ENCODE assay signal across 21 mouse cellular contexts in the genomic region with DNA sequence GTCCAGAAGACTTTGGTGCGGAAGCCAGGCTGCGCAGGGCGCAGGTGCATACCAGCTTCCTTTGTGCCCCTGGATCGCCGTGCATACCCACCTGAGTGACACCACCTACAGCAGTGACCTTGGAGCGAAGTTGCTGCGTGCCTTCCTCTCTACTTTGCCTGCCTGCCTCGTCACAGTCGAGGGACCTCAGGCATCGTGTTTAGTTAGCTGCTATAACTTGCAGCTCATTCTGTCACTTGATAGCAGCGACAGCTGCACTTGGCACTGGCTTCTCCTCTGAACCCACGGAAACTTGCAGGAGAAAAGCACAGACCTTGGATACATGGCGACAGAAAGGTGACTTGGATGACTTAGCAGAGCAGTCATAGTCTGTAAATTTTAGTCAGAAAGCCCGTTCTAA.
DNase-seq lines count a peak whose midpoint lies in the region; ATAC-seq and TF ChIP-seq lines count a peak whose summit lies in the region.
"Had no signal": no experiment of that assay in that cellular context is flagged by ENCODE, and none has a peak within 500 bp of the region (broad histone marks: within the 10 kb centered on the region; RNA-seq: fewer than 3 reads in every experiment).

No protein-coding gene starts in this region.

- ATAC-seq in kidney, embryonic 14.5 days (ENCODE audit: low FRiP score, low TSS enrichment) = peak; percentile 87
- ATAC-seq in forebrain, embryonic 15.5 days (replicated peaks) = no peak
- ATAC-seq: forebrain, embryonic 14.5 days had no signal

- H3K4me1 ChIP-seq in kidney, embryonic 14.5 days (ENCODE audit: control insufficient read depth, insufficient read depth, low read length) = peaks cover 20% of the 10 kb centered on the region; the same call in 1 of the 2 replicates
- H3K4me1 ChIP-seq in limb, embryonic 10.5 days = no peaks in the 10 kb centered on the region
- H3K4me1 ChIP-seq in forebrain, embryonic 15.5 days = no peaks in the 10 kb centered on the region
- H3K4me1 ChIP-seq: forebrain, embryonic 10.5 days; hindbrain, embryonic 12.5 days had no signal

- no peak overlapping the region for H3K4me2 ChIP-seq in kidney, embryonic 14.5 days (replicated peaks; ENCODE audit: low read depth, low read length)
- no peak overlapping the region for H3K4me2 ChIP-seq in myocyte (ENCODE audit: low read depth)
- H3K4me2 ChIP-seq in forebrain, embryonic 15.5 days (replicated peaks) = no peak overlapping the region
- H3K4me2 ChIP-seq: embryonic facial prominence, embryonic 15.5 days; heart, embryonic 13.5 days; hindbrain, embryonic 12.5 days had no signal

- no peak overlapping the region for H3K9ac ChIP-seq in kidney, embryonic 14.5 days (ENCODE audit: low read depth, low read length)
- H3K9ac ChIP-seq in forebrain, embryonic 15.5 days (replicated peaks) = no peak overlapping the region
- H3K9ac ChIP-seq: embryonic facial prominence, embryonic 15.5 days; heart, embryonic 13.5 days; hindbrain, embryonic 12.5 days had no signal

- no peak for TF ChIP-seq POLR2A in myocyte (IDR thresholded peaks at IDR 0.05; ENCODE audit: insufficient read length, low read depth)

- no peaks in the 10 kb centered on the region; the same call in 1 of the 2 replicates for H3K36me3 ChIP-seq in kidney, embryonic 14.5 days (ENCODE audit: control insufficient read depth, insufficient read depth, low read length)
- peaks cover 29% of the 10 kb centered on the region for H3K36me3 ChIP-seq in limb, embryonic 10.5 days
- no peaks in the 10 kb centered on the region for H3K36me3 ChIP-seq in myocyte (ENCODE audit: control insufficient read depth, insufficient read depth)
- H3K36me3 ChIP-seq in forebrain, embryonic 15.5 days = peaks cover 6% of the 10 kb centered on the region; the same call in 1 of the 2 replicates

- no peaks in the 10 kb centered on the region for H3K9me3 ChIP-seq in kidney, embryonic 14.5 days (ENCODE audit: control insufficient read depth, low read length)
- H3K9me3 ChIP-seq in limb, embryonic 10.5 days (replicated peaks) = no peaks in the 10 kb centered on the region
- H3K9me3 ChIP-seq in forebrain, embryonic 15.5 days = no peaks in the 10 kb centered on the region
- H3K9me3 ChIP-seq: embryonic facial prominence, embryonic 15.5 days; forebrain, embryonic 10.5 days; heart, embryonic 13.5 days; hindbrain, embryonic 12.5 days had no signal

- no peak overlapping the region for H3ac ChIP-seq in myocyte (ENCODE audit: control insufficient read depth, insufficient read length)

- H3K4me3 ChIP-seq in kidney, embryonic 14.5 days (ENCODE audit: low read length) = no peak overlapping the region
- H3K4me3 ChIP-seq in limb, embryonic 10.5 days = no peak overlapping the region
- no peak overlapping the region for H3K4me3 ChIP-seq in myocyte
- no peak overlapping the region for H3K4me3 ChIP-seq in forebrain, embryonic 15.5 days
- H3K4me3 ChIP-seq: embryonic facial prominence, embryonic 15.5 days; erythroblast, embryonic 14.5 days; forebrain, embryonic 10.5 days; heart, embryonic 13.5 days; hindbrain, embryonic 12.5 days had no signal

- no peaks in the 10 kb centered on the region for H3K27me3 ChIP-seq in kidney, embryonic 14.5 days (ENCODE audit: control insufficient read depth, insufficient read depth, low read length)
- no peaks in the 10 kb centered on the region for H3K27me3 ChIP-seq in limb, embryonic 10.5 days (ENCODE audit: low read depth, poor library complexity, severe bottlenecking)
- H3K27me3 ChIP-seq in myocyte (ENCODE audit: control insufficient read depth, insufficient read depth, insufficient read length) = no peaks in the 10 kb centered on the region
- no peaks in the 10 kb centered on the region for H3K27me3 ChIP-seq in forebrain, embryonic 15.5 days
- H3K27me3 ChIP-seq: embryonic facial prominence, embryonic 15.5 days; heart, embryonic 13.5 days; hindbrain, embryonic 12.5 days had no signal

- no peaks in the 10 kb centered on the region for H3K79me2 ChIP-seq in myocyte (ENCODE audit: control insufficient read depth, insufficient read depth)

- H3K27ac ChIP-seq in kidney, embryonic 14.5 days (ENCODE audit: low read depth, low read length) = peak overlapping the region; percentile 63; the same call in 1 of the 2 replicates
- H3K27ac ChIP-seq in limb, embryonic 10.5 days = peak overlapping the region; percentile 19; the same call in 1 of the 2 replicates
- H3K27ac ChIP-seq in forebrain, embryonic 15.5 days (replicated peaks) = no peak overlapping the region
- H3K27ac ChIP-seq: embryonic facial prominence, embryonic 15.5 days; forebrain, embryonic 10.5 days; heart, embryonic 13.5 days; hindbrain, embryonic 12.5 days had no signal

- WGBS in kidney, embryonic 14.5 days = 56% methylated on average over 14 of the region's 14 CpGs
- WGBS in limb, embryonic 10.5 days = 90% methylated on average over 14 of the region's 14 CpGs
- WGBS in forebrain, embryonic 15.5 days = 94% methylated on average over 14 of the region's 14 CpGs

- DNase-seq in kidney, postnatal 36 days = no peak
- peak; percentile 21 for DNase-seq in kidney, postnatal 14 days
- DNase-seq in kidney, adult 8-10 months = no peak
- no peak for DNase-seq in limb, embryonic 10.5 days (ENCODE audit: low spot score)
- DNase-seq: adrenal gland, adult 2 months; adrenal gland, postnatal 25 days; cerebellum, adult 18-20 months; cerebellum, adult 9-11 months; cerebellum, postnatal 36 days; gastrocnemius, postnatal 36 days; heart, adult 11 months; heart, postnatal 36 days had no signal

TF ChIP-seq in myocyte, 11 proteins besides CTCF, POLR2A, EP300 and RAD21:
- TF ChIP-seq MYOG (IDR thresholded peaks at IDR 0.05; ENCODE audit: control insufficient read depth in 1 of 3, insufficient read depth in 1 of 3, insufficient read length in 2 of 3, low read depth in 2 of 3) (peak in 2 of 3 experiments; percentile 68 to 85), TCF12 (IDR thresholded peaks at IDR 0.05; ENCODE audit: insufficient read depth, poor library complexity, severe bottlenecking) (no peak), MYOD1 (IDR thresholded peaks at IDR 0.05; ENCODE audit: control insufficient read depth in 1 of 3, insufficient read length in 2 of 3, low read depth in 2 of 3) (peak in 2 of 3 experiments; percentile 87 to 90)
